Comparison of ENCODE assay signal across 16 mouse cellular contexts in the genomic region with DNA sequence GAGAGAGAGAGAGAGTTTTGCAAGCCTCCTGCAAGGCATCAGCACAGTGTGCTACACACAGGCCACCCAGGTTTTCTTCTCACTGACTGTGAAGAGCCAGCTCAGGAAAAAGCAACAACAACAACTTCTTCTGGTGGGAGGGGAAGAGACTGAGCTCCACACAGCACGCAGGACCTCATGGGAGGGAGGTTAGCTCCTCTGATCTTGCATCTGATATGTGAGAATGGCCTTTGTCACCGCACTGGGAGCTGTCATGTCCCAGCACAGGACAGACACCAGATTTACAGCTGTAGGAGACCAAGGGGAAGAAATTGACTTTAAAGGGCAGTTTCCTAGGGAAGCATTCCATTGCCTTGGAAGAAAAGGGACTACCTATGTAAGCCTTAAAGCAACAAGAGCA.
"Had no signal": no experiment of that assay in that cellular context is flagged by ENCODE, and none has a peak within 500 bp of the region (broad histone marks: within the 10 kb centered on the region; RNA-seq: fewer than 3 reads in every experiment).

No protein-coding gene starts in this region.

- H3K4me2 ChIP-seq: limb, embryonic 15.5 days; liver, embryonic 12.5 days; lung, embryonic 14.5 days had no signal

- H3K9ac ChIP-seq: limb, embryonic 15.5 days; liver, embryonic 12.5 days; lung, embryonic 14.5 days had no signal

- H3K27ac ChIP-seq: limb, embryonic 15.5 days; liver, embryonic 12.5 days; midbrain, embryonic 10.5 days had no signal

- H3K36me3 ChIP-seq: limb, embryonic 15.5 days; liver, embryonic 12.5 days had no signal

- H3K9me3 ChIP-seq: limb, embryonic 15.5 days; liver, embryonic 12.5 days; midbrain, embryonic 10.5 days had no signal

- ATAC-seq: liver, embryonic 12.5 days; midbrain, embryonic 16.5 days had no signal

- H3K4me3 ChIP-seq: limb, embryonic 15.5 days; liver, embryonic 12.5 days; midbrain, embryonic 10.5 days had no signal

- DNase-seq: kidney, adult 8-10 months; kidney, postnatal 36 days; layer of hippocampus, adult 9-11 months; layer of hippocampus, postnatal 36 days; lung, embryonic 14.5 days; lung, postnatal 10 days; lung, postnatal 4 days; retina, postnatal 1 day; right cerebral cortex, postnatal 4 days; spleen, adult 18-20 months; thymus, adult 18-20 months; thymus, postnatal 14 days had no signal
